ENCODE assay signal across 20 mouse cellular contexts in the genomic region with DNA sequence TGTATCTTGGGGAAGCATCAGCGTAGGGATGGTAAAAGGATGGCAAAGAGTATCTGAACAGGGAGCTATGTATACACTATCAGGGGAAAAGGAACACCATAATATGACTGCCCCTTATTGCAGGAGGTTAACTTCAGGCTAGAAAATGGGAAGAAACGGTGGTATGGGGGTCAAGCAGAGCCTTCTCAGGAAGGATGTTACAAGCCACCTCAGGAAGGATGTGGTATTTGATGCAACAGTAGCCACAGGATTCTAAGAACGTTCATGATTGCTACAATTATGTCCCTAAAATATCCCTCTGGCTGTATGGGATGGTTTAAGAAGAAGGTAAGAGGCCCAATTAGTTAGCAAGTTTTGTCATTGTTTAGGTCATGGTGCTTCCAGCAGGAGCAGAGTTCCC.
"Had no signal": no experiment of that assay in that cellular context is flagged by ENCODE, and none has a peak within 500 bp of the region (broad histone marks: within the 10 kb centered on the region; RNA-seq: fewer than 3 reads in every experiment).

No protein-coding gene starts in this region.

- H3K36me3 ChIP-seq: intestine, embryonic 15.5 days; kidney, embryonic 15.5 days; lung, embryonic 15.5 days; midbrain, embryonic 15.5 days; neural tube, embryonic 12.5 days; neural tube, embryonic 15.5 days; stomach, embryonic 15.5 days had no signal

- H3K4me2 ChIP-seq: intestine, embryonic 15.5 days; kidney, embryonic 15.5 days; lung, embryonic 15.5 days; midbrain, embryonic 11.5 days; midbrain, embryonic 15.5 days; neural tube, embryonic 12.5 days; neural tube, embryonic 15.5 days; stomach, embryonic 15.5 days had no signal

- H3K27me3 ChIP-seq: intestine, embryonic 15.5 days; kidney, embryonic 15.5 days; lung, embryonic 15.5 days; midbrain, embryonic 15.5 days; neural tube, embryonic 12.5 days; neural tube, embryonic 15.5 days; stomach, embryonic 15.5 days had no signal

- H3K27ac ChIP-seq: intestine, embryonic 15.5 days; kidney, embryonic 15.5 days; liver, embryonic 14.5 days; lung, embryonic 15.5 days; macrophage; midbrain, embryonic 15.5 days; neural tube, embryonic 12.5 days; neural tube, embryonic 15.5 days; stomach, embryonic 15.5 days had no signal

- H3K9me3 ChIP-seq: intestine, embryonic 15.5 days; kidney, embryonic 15.5 days; lung, embryonic 15.5 days; midbrain, embryonic 15.5 days; neural tube, embryonic 12.5 days; neural tube, embryonic 15.5 days; stomach, embryonic 15.5 days had no signal

- H3K9ac ChIP-seq: intestine, embryonic 15.5 days; kidney, embryonic 15.5 days; liver, embryonic 14.5 days; lung, embryonic 15.5 days; midbrain, embryonic 15.5 days; neural tube, embryonic 12.5 days; neural tube, embryonic 15.5 days; stomach, embryonic 15.5 days had no signal

- H3K4me3 ChIP-seq: intestine, embryonic 15.5 days; kidney, embryonic 15.5 days; lung, embryonic 15.5 days; midbrain, embryonic 15.5 days; neural tube, embryonic 12.5 days; neural tube, embryonic 15.5 days; stomach, embryonic 15.5 days had no signal

- H3K4me1 ChIP-seq: intestine, embryonic 15.5 days; kidney, embryonic 15.5 days; midbrain, embryonic 15.5 days; neural tube, embryonic 12.5 days; neural tube, embryonic 15.5 days; stomach, embryonic 15.5 days had no signal

- ATAC-seq: intestine, embryonic 15.5 days; midbrain, embryonic 15.5 days had no signal

- DNase-seq: kidney, adult 11 months; kidney, adult 8-10 months; kidney, postnatal 10 days; kidney, postnatal 36 days; lung, adult 18-20 months; lung, postnatal 10 days; right cerebral cortex, adult 18-20 months; right cerebral cortex, postnatal 14 days; right cerebral cortex, postnatal 4 days; thymus, postnatal 25 days had no signal
